Mouse (Mus musculus): ENCODE results near the gene Tusc2. TPM values are rescaled to one million over a fixed set of nuclear protein-coding genes. Genes with fewer than 3 reads are reported as not detected.

Tusc2 gene
- polyA plus RNA-seq, 1 experiment from 2014 or later: 125 TPM

DNA sequence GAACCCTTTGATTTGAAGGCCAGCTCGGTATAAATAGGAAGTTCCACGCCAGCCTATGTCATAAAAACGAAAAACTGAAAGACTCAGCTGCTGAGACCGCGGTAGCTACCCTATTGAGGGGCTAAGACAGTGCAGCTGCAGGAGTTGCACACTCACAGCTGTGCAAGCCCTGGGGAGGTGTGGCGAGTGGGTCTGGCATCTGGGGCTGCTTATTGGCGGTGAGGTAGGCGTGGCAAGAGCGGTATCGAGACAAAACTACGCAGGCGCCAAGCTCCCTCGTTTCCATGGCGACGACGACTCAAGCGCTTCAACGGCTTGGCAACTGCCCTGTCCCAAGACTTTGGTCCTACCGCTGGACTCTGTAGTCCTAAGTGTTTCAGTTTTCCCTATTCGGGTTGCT is 16.0 kb upstream of the Tusc2 start, which contains the start of gene Zmynd10:
TSS of gene Zmynd10 (plus strand) at position 273 of the 400 bp plus-strand sequence.
- peak; percentile 48 for ATAC-seq (ENCODE audit: low FRiP score)
- WGBS: 3% methylated on average over 20 of the region's 20 CpGs
- Histone ChIP-seq H3K27me3 (replicated peaks) (peaks cover 39% of the 10 kb centered on the region), H3K4me2 (peak within 1 kb of the TSS; percentile 56), H3K36me3 (peaks cover 17% of the 10 kb centered on the region), H3K4me1 (peaks cover 48% of the 10 kb centered on the region), H3K27ac (replicated peaks) (peak within 1 kb of the TSS; percentile 64), H3K9me3 (replicated peaks) (no peaks in the 10 kb centered on the region), H3K9ac (replicated peaks) (peak within 1 kb of the TSS; percentile 20; the same call in 1 of the 2 replicates), H3K4me3 (replicated peaks) (peak within 1 kb of the TSS; percentile 26)

DNA sequence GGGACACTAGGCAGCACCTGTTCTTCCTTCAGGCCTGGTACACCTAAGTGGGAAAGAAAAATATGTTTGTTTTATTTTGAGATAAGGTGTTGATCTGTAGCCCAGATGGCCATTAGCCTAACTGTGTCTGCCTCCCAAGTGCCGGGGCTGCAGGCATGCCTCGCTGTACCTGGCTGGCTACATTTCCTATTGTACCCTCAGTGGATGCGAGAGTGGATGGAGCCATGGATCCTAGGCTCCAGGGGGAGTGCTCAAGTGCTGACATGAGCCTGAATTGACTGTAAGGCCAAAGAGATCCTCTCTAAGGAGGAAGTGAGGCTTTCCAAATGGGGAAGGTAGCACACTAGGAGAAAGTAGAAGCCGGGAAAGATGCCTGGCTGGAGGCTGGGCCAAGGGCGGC is 15.1 kb upstream of the Tusc2 start:
- Histone ChIP-seq H3K9ac (replicated peaks) (no peak overlapping the region), H3K27ac (replicated peaks) (no peak overlapping the region), H3K4me2 (no peak overlapping the region), H3K9me3 (replicated peaks) (no peaks in the 10 kb centered on the region), H3K36me3 (peaks cover 17% of the 10 kb centered on the region), H3K27me3 (replicated peaks) (peaks cover 48% of the 10 kb centered on the region), H3K4me1 (peaks cover 48% of the 10 kb centered on the region), H3K4me3 (replicated peaks) (no peak overlapping the region)
- no peak for ATAC-seq (ENCODE audit: low FRiP score)
- WGBS: 83% methylated on average over 5 of the region's 5 CpGs

GRCm38 (mm10) chr9:107548820-107549219 is 14.2 kb upstream of the Tusc2 start:
- 91% methylated on average over 10 of the region's 10 CpGs for WGBS
- peaks cover 51% of the 10 kb centered on the region for H3K4me1 ChIP-seq
- H3K9me3 ChIP-seq (replicated peaks): no peaks in the 10 kb centered on the region
- no peak overlapping the region for H3K4me3 ChIP-seq (replicated peaks)
- peaks cover 12% of the 10 kb centered on the region for H3K36me3 ChIP-seq
- peaks cover 50% of the 10 kb centered on the region for H3K27me3 ChIP-seq (replicated peaks)
- H3K27ac ChIP-seq (replicated peaks): no peak overlapping the region
- ATAC-seq (ENCODE audit: low FRiP score): no peak
- H3K4me2 ChIP-seq: no peak overlapping the region
- H3K9ac ChIP-seq (replicated peaks): no peak overlapping the region

DNA sequence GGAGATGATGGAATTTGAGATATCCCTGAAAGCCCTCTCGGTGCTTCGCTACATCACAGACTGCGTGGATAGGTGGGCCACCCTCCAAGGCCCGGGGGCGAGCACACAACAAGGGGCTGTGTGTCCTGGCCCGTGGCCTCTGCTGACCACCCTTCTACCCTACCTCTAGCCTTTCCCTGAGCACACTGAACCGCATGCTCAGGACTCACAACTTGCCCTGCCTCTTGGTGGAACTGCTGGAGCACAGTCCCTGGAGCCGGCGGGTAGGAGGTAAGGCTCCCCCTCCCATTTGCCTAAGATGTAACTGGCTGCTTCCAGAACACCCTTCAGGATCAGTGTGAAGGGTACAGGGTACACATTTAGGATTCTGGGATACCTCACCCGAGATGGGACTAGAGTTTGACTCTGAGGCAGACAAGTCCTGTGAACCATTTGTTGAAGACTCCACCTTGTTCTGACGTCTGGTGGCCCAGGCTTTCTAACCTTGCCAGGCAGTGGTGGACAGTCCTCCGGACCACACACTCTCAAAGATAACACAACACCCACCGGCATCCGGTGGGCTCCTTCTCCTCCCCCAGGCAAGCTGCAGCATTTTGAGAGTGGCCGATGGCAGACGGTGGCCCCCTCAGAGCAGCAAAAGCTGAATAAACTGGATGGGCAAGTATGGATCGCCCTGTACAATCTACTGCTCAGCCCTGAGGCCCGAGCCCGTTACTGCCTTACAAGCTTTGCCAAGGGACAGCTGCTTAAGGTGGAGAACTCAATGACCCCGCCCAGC is 13.6 kb upstream of the Tusc2 start:
- no peak overlapping the region for H3K4me3 ChIP-seq (replicated peaks)
- H3K27me3 ChIP-seq (replicated peaks): peaks cover 50% of the 10 kb centered on the region
- H3K9ac ChIP-seq (replicated peaks): no peak overlapping the region
- ATAC-seq (ENCODE audit: low FRiP score): no peak
- peaks cover 53% of the 10 kb centered on the region for H3K4me1 ChIP-seq
- 91% methylated on average over 20 of the region's 20 CpGs for WGBS
- no peaks in the 10 kb centered on the region for H3K9me3 ChIP-seq (replicated peaks)
- H3K36me3 ChIP-seq: peaks cover 5% of the 10 kb centered on the region
- no peak overlapping the region for H3K27ac ChIP-seq (replicated peaks)
- no peak overlapping the region for H3K4me2 ChIP-seq

DNA sequence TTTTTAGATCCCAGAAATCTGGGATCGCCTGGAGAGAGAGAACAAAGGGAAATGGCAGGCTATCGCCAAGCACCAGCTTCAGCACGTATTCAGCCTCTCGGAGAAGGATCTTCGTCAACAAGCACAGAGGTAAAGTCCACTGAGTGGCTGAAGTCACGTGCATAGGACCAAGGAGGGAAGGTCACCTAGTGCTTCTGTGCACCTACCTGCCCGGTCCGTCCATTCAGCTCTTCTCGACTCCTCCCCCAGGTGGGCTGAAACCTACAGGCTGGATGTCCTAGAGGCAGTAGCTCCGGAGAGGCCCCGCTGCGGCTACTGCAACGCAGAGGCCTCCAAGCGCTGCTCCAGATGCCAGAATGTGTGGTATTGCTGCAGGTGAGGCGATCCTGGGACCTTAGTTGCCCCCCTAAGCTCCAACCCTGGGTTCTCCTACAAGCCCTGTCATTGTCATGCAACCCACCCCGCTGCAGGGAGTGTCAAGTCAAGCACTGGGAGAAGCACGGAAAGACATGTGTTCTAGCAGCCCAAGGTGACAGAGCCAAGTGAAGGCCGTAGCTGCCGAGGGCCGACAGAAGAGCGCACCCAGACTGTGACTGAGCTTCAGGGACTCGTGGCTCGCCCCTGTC is 12.5 kb upstream of the Tusc2 start:
- Histone ChIP-seq H3K9me3 (replicated peaks) (no peaks in the 10 kb centered on the region), H3K4me3 (replicated peaks) (peak overlapping the region; percentile 36), H3K27me3 (replicated peaks) (peaks cover 50% of the 10 kb centered on the region), H3K4me2 (peak overlapping the region; percentile 89), H3K4me1 (peaks cover 60% of the 10 kb centered on the region), H3K27ac (replicated peaks) (no peak overlapping the region), H3K36me3 (no peaks in the 10 kb centered on the region), H3K9ac (replicated peaks) (0 out of 2 replicates have a peak overlapping the region, but pooled peaks have one; percentile 45)
- no peak for ATAC-seq (ENCODE audit: low FRiP score)
- WGBS: 31% methylated on average over 23 of the region's 23 CpGs

GRCm38 (mm10) chr9:107551117-107551889 is 11.8 kb upstream of the Tusc2 start, which contains the start of gene Rassf1:
TSS of gene Rassf1 (plus strand) at chr9:107551555.
- WGBS: 2% methylated on average over 63 of the region's 63 CpGs
- no peak for ATAC-seq (ENCODE audit: low FRiP score)
- 0 out of 2 replicates have a peak within 1 kb of the TSS, but pooled peaks have one; percentile 38 for H3K27ac ChIP-seq (replicated peaks)
- H3K36me3 ChIP-seq: no peaks in the 10 kb centered on the region
- H3K4me1 ChIP-seq: peaks cover 61% of the 10 kb centered on the region
- peak within 1 kb of the TSS; percentile 36 for H3K4me3 ChIP-seq (replicated peaks)
- no peaks in the 10 kb centered on the region for H3K9me3 ChIP-seq (replicated peaks)
- H3K9ac ChIP-seq (replicated peaks): peak within 1 kb of the TSS; percentile 45
- peak within 1 kb of the TSS; percentile 89 for H3K4me2 ChIP-seq
- H3K27me3 ChIP-seq (replicated peaks): peaks cover 50% of the 10 kb centered on the region

DNA sequence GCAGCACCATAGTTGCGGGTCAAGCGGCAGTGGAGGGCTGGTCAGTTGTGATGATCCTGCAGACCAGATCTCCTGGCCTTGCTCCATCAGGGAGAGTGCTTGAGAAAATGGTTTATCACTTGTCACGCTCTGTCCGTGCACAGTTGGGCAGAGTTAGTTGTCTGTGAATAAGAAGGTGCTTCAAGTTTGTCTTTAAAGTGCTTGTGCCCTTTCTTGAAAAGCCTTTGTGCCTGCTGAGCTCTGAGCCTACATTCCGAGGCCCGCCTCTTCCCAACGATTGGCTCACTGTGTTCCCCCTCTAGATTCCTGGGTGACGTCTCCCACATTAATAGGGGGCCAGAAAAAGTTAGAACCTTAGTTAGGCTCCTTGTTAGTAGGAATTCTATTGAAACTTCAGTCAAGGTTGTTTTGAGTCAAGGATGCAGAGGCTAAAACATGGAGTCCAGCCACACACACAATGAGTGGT is 11.1 kb upstream of the Tusc2 start:
- Histone ChIP-seq H3K27me3 (replicated peaks) (peaks cover 50% of the 10 kb centered on the region), H3K9ac (replicated peaks) (peak overlapping the region; percentile 45; the same call in 1 of the 2 replicates), H3K9me3 (replicated peaks) (no peaks in the 10 kb centered on the region), H3K36me3 (no peaks in the 10 kb centered on the region; the same call in 1 of the 2 replicates), H3K4me1 (peaks cover 61% of the 10 kb centered on the region), H3K27ac (replicated peaks) (0 out of 2 replicates have a peak overlapping the region, but pooled peaks have one; percentile 38), H3K4me2 (peak overlapping the region; percentile 89), H3K4me3 (replicated peaks) (peak overlapping the region; percentile 36)
- 14% methylated on average over 8 of the region's 8 CpGs for WGBS
- ATAC-seq (ENCODE audit: low FRiP score): no peak

- Histone ChIP-seq H3K9me3 (replicated peaks) (no peaks in the 10 kb centered on the region), H3K27ac (replicated peaks) (no peak overlapping the region), H3K4me3 (replicated peaks) (peak overlapping the region; percentile 82; the same call in 1 of the 2 replicates), H3K27me3 (replicated peaks) (peaks cover 50% of the 10 kb centered on the region), H3K36me3 (peaks cover 9% of the 10 kb centered on the region), H3K9ac (replicated peaks) (no peak overlapping the region), H3K4me2 (peak overlapping the region; percentile 89), H3K4me1 (peaks cover 58% of the 10 kb centered on the region)
- WGBS: 81% methylated on average over 5 of the region's 5 CpGs
- ATAC-seq (ENCODE audit: low FRiP score): no peak
Observed at GRCm38 (mm10) chr9:107552690-107553393, 10.2 kb upstream of the Tusc2 start.

GRCm38 (mm10) chr9:107553541-107554318 is 9.3 kb upstream of the Tusc2 start:
- peak; percentile 73 for ATAC-seq (ENCODE audit: low FRiP score)
- Histone ChIP-seq H3K4me2 (peak overlapping the region; percentile 89), H3K4me3 (replicated peaks) (peak overlapping the region; percentile 82), H3K9ac (replicated peaks) (peak overlapping the region; percentile 72), H3K36me3 (peaks cover 17% of the 10 kb centered on the region), H3K4me1 (peaks cover 58% of the 10 kb centered on the region), H3K27me3 (replicated peaks) (peaks cover 43% of the 10 kb centered on the region), H3K27ac (replicated peaks) (peak overlapping the region; percentile 92), H3K9me3 (replicated peaks) (no peaks in the 10 kb centered on the region)
- WGBS: 4% methylated on average over 37 of the region's 37 CpGs

GRCm38 (mm10) chr9:107554319-107554825 is 8.7 kb upstream of the Tusc2 start:
- peak; percentile 93 for ATAC-seq (ENCODE audit: low FRiP score)
- Histone ChIP-seq H3K36me3 (peaks cover 23% of the 10 kb centered on the region), H3K27ac (replicated peaks) (peak overlapping the region; percentile 92), H3K4me3 (replicated peaks) (peak overlapping the region; percentile 82), H3K4me1 (peaks cover 58% of the 10 kb centered on the region), H3K9ac (replicated peaks) (peak overlapping the region; percentile 84), H3K9me3 (replicated peaks) (no peaks in the 10 kb centered on the region), H3K4me2 (peak overlapping the region; percentile 89), H3K27me3 (replicated peaks) (peaks cover 36% of the 10 kb centered on the region)
- under 1% methylated on average over 53 of the region's 53 CpGs for WGBS

Data from neural tube, embryonic 15.5 days (tissue).